Mouse (Mus musculus) neutrophil, adult 5-6 weeks (primary cell): ENCODE data around the gene F13b. TPM values are rescaled to one million over a fixed set of nuclear protein-coding genes. Genes with fewer than 3 reads are reported as not detected.
A peak's percentile ranks its signal among the peaks of the same experiment; 100 is the strongest.

ENCODE experiments used
- ATAC-seq: fragments of 151-379, 151-347 bp; 2 replicates; pipeline ENCODE4 v1.8.0; 2017; ENCODE audit warnings: mild to moderate bottlenecking, moderate TSS enrichment; ENCODE audit not compliant: insufficient number of reproducible peaks, poor library complexity, low FRiP score, severe bottlenecking; ENCODE audit errors: extremely low read depth
- total RNA-seq: library from RNA; stranded (forward); fragments of 200-1000 nt; gene quantifications from 2 replicates; pipeline ENCODE4 v1.2.3, GENCODE M21; 2017

The F13b gene
- not detected in 2 replicates for total RNA-seq

DNA sequence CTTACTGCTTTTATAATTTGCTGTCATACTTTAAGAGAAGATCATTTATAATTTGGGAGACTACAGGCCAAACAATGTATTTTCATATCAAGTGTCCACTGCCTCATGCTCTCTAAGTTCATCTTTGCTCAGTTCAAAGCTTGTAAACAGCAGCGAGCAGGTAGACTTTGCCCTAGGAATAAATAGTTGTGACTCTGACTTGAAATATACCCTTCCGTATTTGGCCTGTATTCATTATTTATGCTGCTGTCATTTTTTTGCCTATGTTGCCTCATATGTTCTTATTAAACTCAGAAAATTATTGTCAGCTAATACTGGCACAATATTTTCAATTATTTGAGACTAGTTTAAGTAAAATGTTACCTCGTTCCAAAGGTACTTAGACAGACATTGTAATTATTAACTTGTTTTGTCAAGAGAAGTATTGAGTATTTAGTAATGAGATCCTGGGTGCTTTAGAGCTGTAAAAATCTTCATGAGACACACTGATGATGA is at the start of gene F13b:
F13b (plus strand) TSS at position 445 of the 495 bp plus-strand sequence.
- ATAC-seq = no peak

DNA sequence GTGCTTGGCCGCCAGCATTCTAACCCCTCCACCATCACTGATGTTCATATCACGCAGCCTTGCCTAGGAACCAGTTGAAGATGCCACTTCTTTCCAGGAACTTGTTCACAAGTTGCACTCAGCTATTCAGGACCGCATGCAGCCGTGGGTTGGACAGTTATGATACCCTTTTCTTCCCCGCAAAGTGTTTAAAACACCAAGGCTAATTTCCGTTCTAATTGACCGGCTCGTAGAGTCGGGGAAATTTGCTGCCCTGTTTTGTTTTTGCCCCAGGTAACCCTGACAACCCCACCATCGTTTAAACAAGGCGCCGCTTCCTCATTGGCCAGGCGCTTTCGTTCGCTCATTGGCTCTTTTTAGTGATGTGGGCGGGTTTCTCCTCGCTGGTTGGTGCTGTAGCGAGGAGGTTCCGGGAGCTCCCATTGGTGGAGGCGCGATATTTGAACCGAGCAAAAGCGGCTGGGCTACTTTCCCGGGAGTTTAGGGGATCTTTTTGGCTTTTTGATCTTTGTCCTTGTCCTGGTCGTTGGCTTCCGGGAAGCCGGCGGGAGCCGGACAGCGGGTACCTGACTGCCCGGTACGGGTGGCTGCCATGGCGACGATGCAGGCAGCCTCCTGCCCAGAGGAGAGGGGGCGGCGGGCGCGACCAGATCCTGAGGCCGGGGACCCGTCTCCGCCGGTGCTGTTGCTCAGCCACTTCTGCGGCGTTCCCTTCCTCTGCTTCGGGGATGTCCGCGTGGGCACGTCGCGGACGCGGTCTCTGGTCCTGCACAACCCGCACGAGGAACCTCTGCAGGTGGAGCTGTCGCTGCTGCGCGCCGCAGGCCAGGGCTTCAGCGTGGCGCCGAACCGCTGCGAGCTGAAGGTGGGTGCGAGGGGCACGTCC is 46.9 kb upstream of the F13b start, which contains the start of gene Aspm:
Aspm (plus strand) TSS at position 433 of the 886 bp plus-strand sequence.
- peak; percentile 100 for ATAC-seq

GRCm38 (mm10) chr1:139455226-139455869 is 46.2 kb upstream of the F13b start:
- ATAC-seq = no peak

DNA sequence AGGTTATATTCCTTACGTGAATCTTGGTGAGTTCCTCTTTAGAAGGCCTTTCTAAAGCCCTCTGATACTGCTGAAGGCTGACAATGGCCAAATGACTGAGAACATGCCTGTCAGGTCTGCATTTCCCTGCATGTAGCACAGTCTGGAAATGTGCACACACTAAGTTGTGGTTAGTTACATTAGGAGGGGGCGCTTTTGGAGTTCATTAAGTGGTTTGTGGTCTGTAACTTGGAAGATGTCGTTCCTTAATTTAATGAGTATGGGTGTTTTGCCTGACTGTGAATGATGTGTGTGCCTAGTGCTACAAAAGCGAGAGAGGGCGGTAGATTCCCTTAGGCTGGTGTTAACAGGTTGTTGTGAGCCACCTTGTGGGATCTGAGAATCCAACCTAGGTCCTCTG is 40.7 kb upstream of the F13b start:
- no peak for ATAC-seq

- ATAC-seq = no peak
Measured at GRCm38 (mm10) chr1:139465936-139466335, 35.6 kb upstream of the F13b start.

DNA sequence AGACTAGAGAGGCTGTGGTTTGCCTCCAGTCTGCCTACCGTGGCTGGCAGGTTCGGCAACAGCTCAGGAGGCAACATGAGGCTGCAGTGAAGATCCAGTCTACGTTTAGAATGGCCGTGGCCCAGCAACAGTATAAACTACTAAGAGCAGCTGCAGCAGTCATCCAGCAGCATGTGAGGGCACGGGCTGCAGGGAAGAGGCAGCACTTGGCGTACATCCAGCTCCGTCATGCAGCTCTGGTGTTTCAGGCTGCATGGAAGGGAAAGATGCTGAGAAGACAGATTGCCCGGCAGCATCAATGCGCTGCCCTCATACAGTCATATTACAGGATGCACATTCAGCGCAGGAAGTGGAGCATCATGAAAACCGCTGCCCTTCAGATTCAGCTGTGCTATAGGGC is 22.6 kb upstream of the F13b start:
- no peak for ATAC-seq

DNA sequence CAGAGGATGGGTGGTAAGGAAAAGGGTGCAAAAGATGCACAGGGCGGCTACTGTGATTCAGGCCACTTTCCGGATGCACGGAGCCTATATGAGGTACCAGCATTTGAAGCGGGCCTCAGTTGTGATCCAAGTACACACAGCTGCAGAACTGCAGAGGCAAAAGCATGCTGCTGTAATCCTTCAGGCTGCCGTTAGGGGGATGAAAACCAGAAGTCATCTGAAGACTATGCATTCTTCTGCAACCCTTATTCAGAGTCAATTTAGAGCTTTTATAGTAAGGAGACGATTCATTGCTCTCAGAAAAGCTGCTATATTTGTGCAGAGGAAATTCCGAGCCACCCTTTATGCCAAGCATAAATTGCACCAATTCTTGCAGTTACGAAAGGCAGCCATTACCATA is 21.3 kb upstream of the F13b start:
- ATAC-seq = no peak

GRCm38 (mm10) chr1:139481146-139481545 is 20.4 kb upstream of the F13b start:
- no peak for ATAC-seq

DNA sequence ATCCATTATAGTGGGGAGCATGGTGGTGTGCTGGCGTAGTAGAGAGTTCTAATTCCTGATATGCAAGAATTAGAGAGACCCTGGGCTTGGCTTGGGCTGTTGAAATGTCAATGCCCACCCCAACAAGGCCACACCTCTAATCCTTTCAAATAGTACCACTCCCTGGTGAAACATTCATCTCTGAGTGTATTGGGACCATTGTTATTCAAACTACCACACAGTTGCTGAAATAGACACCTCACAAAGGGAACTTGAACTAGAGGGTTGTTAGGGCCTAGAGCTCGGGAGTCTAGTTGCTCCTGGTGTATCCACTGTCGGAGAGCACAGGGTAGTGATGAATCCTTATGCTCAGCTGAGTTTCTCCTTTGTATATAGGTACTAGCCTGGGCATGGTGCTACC is 6.9 kb upstream of the F13b start:
- no peak for ATAC-seq

GRCm38 (mm10) chr1:139495408-139495807 is 6.1 kb upstream of the F13b start:
- ATAC-seq = no peak

- no peak for ATAC-seq
Measured at GRCm38 (mm10) chr1:139496212-139496611, 5.3 kb upstream of the F13b start.

GRCm38 (mm10) chr1:139499751-139500150 is 1.8 kb upstream of the F13b start:
- no peak for ATAC-seq

DNA sequence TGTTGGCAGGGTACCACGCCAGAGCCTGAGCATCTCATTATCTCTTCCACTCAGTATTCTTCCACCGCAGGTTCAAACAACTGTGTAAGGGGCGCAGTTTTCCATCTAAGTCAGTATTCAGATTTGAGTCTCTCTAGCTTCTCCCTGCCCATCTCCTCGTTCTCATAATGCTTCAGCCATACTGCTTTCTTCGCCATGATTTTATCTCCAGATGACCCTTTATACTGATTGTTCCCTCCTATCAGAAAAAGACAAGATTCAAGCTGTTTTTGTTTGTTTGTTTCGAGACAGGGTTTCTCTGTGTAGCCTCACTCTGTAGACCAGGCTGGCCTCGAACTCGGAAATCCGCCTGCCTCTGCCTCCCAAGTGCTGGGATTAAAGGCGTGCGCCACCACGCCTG is 13.1 kb downstream of the F13b start:
- no peak for ATAC-seq

- no peak for ATAC-seq
Measured at GRCm38 (mm10) chr1:139548536-139548935, 47.0 kb downstream of the F13b start.

- no peak for ATAC-seq
Measured at GRCm38 (mm10) chr1:139551311-139551710, 49.8 kb downstream of the F13b start.

DNA sequence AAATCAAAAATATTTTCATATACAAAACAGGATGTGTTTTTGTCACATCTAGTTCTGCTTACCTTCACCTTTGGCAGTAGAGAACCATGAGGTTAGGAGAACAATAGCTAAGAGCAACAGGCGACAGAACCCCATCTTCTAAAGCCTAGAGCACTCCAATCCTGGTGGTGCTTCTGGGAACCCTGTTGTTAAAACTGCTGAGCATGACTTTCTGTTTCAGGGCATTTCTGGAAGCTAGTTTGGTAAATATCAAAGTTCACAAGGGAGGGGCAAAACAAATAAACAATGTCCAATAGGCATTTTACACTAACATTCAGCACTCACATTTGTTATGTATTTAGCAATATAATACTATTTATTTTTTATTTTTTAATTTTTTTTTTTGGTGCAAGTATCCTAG is 58.5 kb downstream of the F13b start, which contains the start of gene Cfhr1:
Cfhr1 (minus strand) TSS at position 249 of the 400 bp plus-strand sequence.
- ATAC-seq = no peak
